Mouse (Mus musculus) CD8-positive naive resting alpha-beta T cell, adult 57 days (primary cell): ENCODE data around the gene Vgll2. TPM values are rescaled to one million over a fixed set of nuclear protein-coding genes. Genes with fewer than 3 reads are reported as not detected.

Source experiments
- total RNA-seq: library from RNA; stranded (reverse); gene quantifications from one replicate; pipeline ENCODE4 v1.2.4, GENCODE M21; 2023

Vgll2 gene
- total RNA-seq, result not detected

GRCm38 (mm10) chr10:52022413-52023212 is at the start of gene Vgll2:
TSS of gene Vgll2 (plus strand) at chr10:52022502.

Other genes with a start within 250 kb of the Vgll2 start
- gene Ros1, start 172.7 kb downstream of the Vgll2 start, total RNA-seq, result not detected
- 0.64 TPM for gene Dcbld1, start 211.1 kb downstream of the Vgll2 start, total RNA-seq